Mouse (Mus musculus): Measurements from ENCODE around the gene Spop.
A peak's percentile ranks its signal among the peaks of the same experiment; 100 is the strongest.
"Not testable (repeated sequence)": the region's sequence is repeated elsewhere in the genome, so short reads cannot be mapped to it uniquely, and the experiment has no call there.

Spop gene

GRCm38 (mm10) chr11:95391743-95392142 lies 22.1 kb upstream of the Spop start:
- no peak for DNase-seq (ENCODE audit: low spot score)

GRCm38 (mm10) chr11:95392223-95392667 lies 21.6 kb upstream of the Spop start:
- DNase-seq (ENCODE audit: low spot score) = no peak

GRCm38 (mm10) chr11:95392708-95393499 lies 21.0 kb upstream of the Spop start:
- no peak for DNase-seq (ENCODE audit: low spot score)

- DNase-seq (ENCODE audit: low spot score) = no peak
Measured at GRCm38 (mm10) chr11:95393500-95393816, 20.4 kb upstream of the Spop start.

- no peak for DNase-seq (ENCODE audit: low spot score)
Measured at GRCm38 (mm10) chr11:95394112-95394511, 19.8 kb upstream of the Spop start.

- DNase-seq (ENCODE audit: low spot score) = no peak
Measured at GRCm38 (mm10) chr11:95396548-95396947, 17.3 kb upstream of the Spop start.

- DNase-seq (ENCODE audit: low spot score) = peak; percentile 62
Measured at GRCm38 (mm10) chr11:95397843-95398835, 15.7 kb upstream of the Spop start.

GRCm38 (mm10) chr11:95399520-95400020 lies 14.3 kb upstream of the Spop start:
- DNase-seq (ENCODE audit: low spot score) = no peak

- DNase-seq (ENCODE audit: low spot score) = no peak
Measured at GRCm38 (mm10) chr11:95401568-95401967, 12.3 kb upstream of the Spop start.

- no peak for DNase-seq (ENCODE audit: low spot score)
Measured at GRCm38 (mm10) chr11:95402196-95402595, 11.7 kb upstream of the Spop start.

- DNase-seq (ENCODE audit: low spot score) = no peak
Measured at GRCm38 (mm10) chr11:95402658-95403101, 11.2 kb upstream of the Spop start.

GRCm38 (mm10) chr11:95403382-95404340 lies 10.2 kb upstream of the Spop start:
- no peak for DNase-seq (ENCODE audit: low spot score)

- DNase-seq (ENCODE audit: low spot score) = no peak
Measured at GRCm38 (mm10) chr11:95405771-95406170, 8.1 kb upstream of the Spop start.

GRCm38 (mm10) chr11:95406398-95406797 lies 7.5 kb upstream of the Spop start:
- not testable (repeated sequence) for DNase-seq (ENCODE audit: low spot score)

GRCm38 (mm10) chr11:95409450-95410112 lies 4.3 kb upstream of the Spop start:
- no peak for DNase-seq (ENCODE audit: low spot score)

GRCm38 (mm10) chr11:95411453-95412013 lies 2.3 kb upstream of the Spop start:
- no peak for DNase-seq (ENCODE audit: low spot score)

GRCm38 (mm10) chr11:95412615-95413014 lies 1.3 kb upstream of the Spop start:
- DNase-seq (ENCODE audit: low spot score) = no peak

GRCm38 (mm10) chr11:95414536-95415161 lies 769 bp downstream of the Spop start:
- DNase-seq (ENCODE audit: low spot score) = peak; percentile 91

- DNase-seq (ENCODE audit: low spot score) = no peak
Measured at GRCm38 (mm10) chr11:95415931-95416330, 2.1 kb downstream of the Spop start.

- no peak for DNase-seq (ENCODE audit: low spot score)
Measured at GRCm38 (mm10) chr11:95417341-95417740, 3.5 kb downstream of the Spop start.

All from layer of hippocampus, adult 9-10 months (tissue).